10 mouse cellular contexts compared by ENCODE assay signal in genomic region chr14:52315283-52315780, GRCm38 (mm10). TPM values are rescaled to one million over a fixed set of nuclear protein-coding genes. Genes with fewer than 3 reads are reported as not detected.
DNase-seq lines count a peak whose midpoint lies in the region; ATAC-seq and TF ChIP-seq lines count a peak whose summit lies in the region.
"Had no signal": no experiment of that assay in that cellular context is flagged by ENCODE, and none has a peak within 500 bp of the region (broad histone marks: within the 10 kb centered on the region; RNA-seq: fewer than 3 reads in every experiment).

No protein-coding gene starts in this region.

- H3K4me3 ChIP-seq in heart, embryonic 14.5 days (ENCODE audit: control insufficient read depth in 1 of 2, insufficient read depth in 1 of 2, low read depth in 1 of 2, low read length in 2 of 2) = peak overlapping the region; percentile 81 to 89
- peak overlapping the region; percentile 74 for H3K4me3 ChIP-seq in G1E (ENCODE audit: low read depth, low read length)
- H3K4me3 ChIP-seq in heart, embryonic 16.5 days (ENCODE audit: low read length) = peak overlapping the region; percentile 94

- no peak for DNase-seq in heart, adult 8-10 months (ENCODE audit: low spot score)
- DNase-seq in G1E (ENCODE audit: low spot score) = no peak
- DNase-seq in gastrocnemius, postnatal 36 days = no peak
- DNase-seq in right cerebral cortex, adult 2 months (ENCODE audit: low spot score in 2 of 2) = no peak
- no peak for DNase-seq in right cerebral cortex, adult 18-20 months

- H3K9ac ChIP-seq in heart, embryonic 14.5 days (ENCODE audit: low read length) = peak overlapping the region; percentile 92
- peak overlapping the region; percentile 91 for H3K9ac ChIP-seq in heart, embryonic 16.5 days (ENCODE audit: low read length)

- no peaks in the 10 kb centered on the region for H3K9me3 ChIP-seq in heart, embryonic 14.5 days (ENCODE audit: control insufficient read depth, low read length)
- no peaks in the 10 kb centered on the region; the same call in 1 of the 2 replicates for H3K9me3 ChIP-seq in G1E (replicated peaks)
- H3K9me3 ChIP-seq in heart, embryonic 16.5 days (replicated peaks; ENCODE audit: control insufficient read depth, low read length) = no peaks in the 10 kb centered on the region; the same call in 1 of the 2 replicates

- no peak for ATAC-seq in heart, embryonic 14.5 days (ENCODE audit: insufficient number of reproducible peaks, insufficient read depth, low FRiP score, low read depth)
- ATAC-seq in G1E (ENCODE audit: extremely low read depth, insufficient number of reproducible peaks, low FRiP score, poor library complexity, severe bottlenecking) = no peak
- no peak for ATAC-seq in heart, embryonic 16.5 days (replicated peaks; ENCODE audit: extremely low read depth, insufficient read depth, low FRiP score)
- ATAC-seq in megakaryocyte-erythroid progenitor cell, adult 5-6 weeks (replicated peaks; ENCODE audit: low FRiP score, low TSS enrichment, poor library complexity, severe bottlenecking) = peak; percentile 3; the same call in 1 of the 2 replicates

- peaks cover 8 to 17% of the 10 kb centered on the region in 2 experiments; a peak in 3 of 4 replicates for H3K4me1 ChIP-seq in heart, embryonic 14.5 days (ENCODE audit: control insufficient read depth in 2 of 2, insufficient read depth in 2 of 2, low read length in 2 of 2)
- H3K4me1 ChIP-seq in G1E (ENCODE audit: insufficient read depth, low read depth, low read length) = peaks cover 29% of the 10 kb centered on the region
- H3K4me1 ChIP-seq in heart, embryonic 16.5 days (ENCODE audit: control insufficient read depth, insufficient read depth, low read length) = peaks cover 9% of the 10 kb centered on the region

- intact Hi-C loops in gastrocnemius, postnatal 36 days (cut with DNase I) = loop anchor here (10.0 kb wide), 1 partner anchor 431 kb away; the partner anchor contains the start of gene Mettl17

- WGBS in heart, embryonic 14.5 days = 1% methylated on average over 17 of the region's 17 CpGs
- WGBS in heart, embryonic 16.5 days = 7% methylated on average over 17 of the region's 17 CpGs

- peak overlapping the region; percentile 93 for H3K4me2 ChIP-seq in heart, embryonic 14.5 days (ENCODE audit: low read length)
- peak overlapping the region; percentile 91 for H3K4me2 ChIP-seq in heart, embryonic 16.5 days (ENCODE audit: low read depth, low read length)

- H3K27ac ChIP-seq in heart, embryonic 14.5 days (replicated peaks in 1 of 2; ENCODE audit: control insufficient read depth in 1 of 2, insufficient read depth in 1 of 2, low read depth in 2 of 2, low read length in 2 of 2) = peak overlapping the region; percentile 80 to 81; a peak in 3 of 4 replicates
- no peak overlapping the region for H3K27ac ChIP-seq in heart, embryonic 16.5 days (ENCODE audit: low read length)

- no peak for TF ChIP-seq CTCF in G1E (IDR thresholded peaks at IDR 0.05; ENCODE audit: low read depth, low read length)

- H3K27me3 ChIP-seq in heart, embryonic 14.5 days (ENCODE audit: control insufficient read depth, insufficient read depth, low read length) = no peaks in the 10 kb centered on the region
- H3K27me3 ChIP-seq in G1E (ENCODE audit: insufficient read depth, low read length) = peaks cover 49% of the 10 kb centered on the region
- H3K27me3 ChIP-seq in heart, embryonic 16.5 days (ENCODE audit: control insufficient read depth, insufficient read depth, low read length) = no peaks in the 10 kb centered on the region
- H3K27me3 ChIP-seq: Patski had no signal

- H3K36me3 ChIP-seq in heart, embryonic 14.5 days (ENCODE audit: control insufficient read depth, insufficient read depth, low read length) = peaks cover 35% of the 10 kb centered on the region
- peaks cover 28% of the 10 kb centered on the region for H3K36me3 ChIP-seq in G1E (replicated peaks)
- peaks cover 23% of the 10 kb centered on the region for H3K36me3 ChIP-seq in heart, embryonic 16.5 days (ENCODE audit: control insufficient read depth, insufficient read depth)

RNA-seq across cellular contexts. Expression of gene Mettl3, which starts 10.4 kb away (rescaled TPM):
- 20.5 and 24.1 TPM in 2 replicates for polyA plus RNA-seq in heart, embryonic 14.5 days (2014; fragmentation: Nextera tagmentation; extraction: Ambion mirVana)
- 10 to 100 TPM; 13.9 to 19.3 (median 16.3) TPM for total RNA-seq in heart, adult 8-10 months (2022)
- 71.6 and 74.2 TPM in 2 replicates for total RNA-seq in G1E (2014; fragmentation: Nextera tagmentation)
- total RNA-seq in G1E (2017) = 95.9 and 98.6 TPM in 2 replicates
- 10.4 and 16.5 TPM in 2 replicates for polyA plus RNA-seq in G1E (2012)
- polyA plus RNA-seq in heart, embryonic 16.5 days (2015; fragmentation: Nextera tagmentation; extraction: Ambion mirVana) = 28.1 and 28.7 TPM in 2 replicates
- total RNA-seq in megakaryocyte-erythroid progenitor cell, adult 5-6 weeks (2014; fragmentation: Nextera tagmentation) = 99.9 and 106 TPM in 2 replicates
- total RNA-seq in megakaryocyte-erythroid progenitor cell, adult 5-6 weeks (2017) = 80.9 and 82.8 TPM in 2 replicates
- 10 to 100 TPM; 11.4 to 14.2 TPM for total RNA-seq in gastrocnemius, postnatal 36 days (2021)

RNA-seq across cellular contexts. Expression of gene Sall2, which starts 13.2 kb away (rescaled TPM):
- 6.0 and 6.2 TPM in 2 replicates for polyA plus RNA-seq in heart, embryonic 14.5 days (2014; fragmentation: Nextera tagmentation; extraction: Ambion mirVana)
- total RNA-seq in heart, adult 8-10 months (2022) = 1 to 10 TPM; 1.4 to 1.6 (median 1.4) TPM
- total RNA-seq in G1E (2014; fragmentation: Nextera tagmentation) = 7.8 TPM in 2 replicates
- 2.3 and 2.8 TPM in 2 replicates for total RNA-seq in G1E (2017)
- polyA plus RNA-seq in G1E (2012) = 4.7 and 5.2 TPM in 2 replicates
- polyA plus RNA-seq in heart, embryonic 16.5 days (2015; fragmentation: Nextera tagmentation; extraction: Ambion mirVana) = 5.1 and 5.6 TPM in 2 replicates
- total RNA-seq in megakaryocyte-erythroid progenitor cell, adult 5-6 weeks (2014; fragmentation: Nextera tagmentation) = 0.54 and 1.5 TPM in 2 replicates
- 1.4 TPM in 1 of 2 replicates, not detected in the other for total RNA-seq in megakaryocyte-erythroid progenitor cell, adult 5-6 weeks (2017)
- total RNA-seq in gastrocnemius, postnatal 36 days (2021) = under 1 TPM; 0.56 to 0.79 TPM

RNA-seq across cellular contexts. Expression of gene Rab2b, which starts 36.0 kb away (rescaled TPM):
- polyA plus RNA-seq in heart, embryonic 14.5 days (2014; fragmentation: Nextera tagmentation; extraction: Ambion mirVana) = 16.4 and 16.8 TPM in 2 replicates
- 1 to 10 TPM; 3.8 to 5.6 (median 5.4) TPM for total RNA-seq in heart, adult 8-10 months (2022)
- total RNA-seq in G1E (2014; fragmentation: Nextera tagmentation) (31.2 and 33.2 TPM in 2 replicates), G1E (2017) (13.8 and 14.9 TPM in 2 replicates)
- 0.62 and 0.91 TPM in 2 replicates for polyA plus RNA-seq in G1E (2012)
- polyA plus RNA-seq in heart, embryonic 16.5 days (2015; fragmentation: Nextera tagmentation; extraction: Ambion mirVana) = 15.5 and 16.5 TPM in 2 replicates
- 5.3 and 6.9 TPM in 2 replicates for total RNA-seq in megakaryocyte-erythroid progenitor cell, adult 5-6 weeks (2014; fragmentation: Nextera tagmentation)
- total RNA-seq in megakaryocyte-erythroid progenitor cell, adult 5-6 weeks (2017) = 4.8 and 14.1 TPM in 2 replicates
- total RNA-seq in gastrocnemius, postnatal 36 days (2021) = 1 to 10 TPM; 2.0 to 3.0 TPM

RNA-seq across cellular contexts. Expression of gene Tox4, which starts 36.4 kb away (rescaled TPM):
- polyA plus RNA-seq in heart, embryonic 14.5 days (2014; fragmentation: Nextera tagmentation; extraction: Ambion mirVana) = 39.2 and 39.7 TPM in 2 replicates
- 10 to 100 TPM; 32.9 to 37.8 (median 34.8) TPM for total RNA-seq in heart, adult 8-10 months (2022)
- total RNA-seq in G1E (2014; fragmentation: Nextera tagmentation) (42.4 and 49.2 TPM in 2 replicates), G1E (2017) (42.9 and 43.0 TPM in 2 replicates)
- polyA plus RNA-seq in G1E (2012) = 33.1 and 37.2 TPM in 2 replicates
- polyA plus RNA-seq in heart, embryonic 16.5 days (2015; fragmentation: Nextera tagmentation; extraction: Ambion mirVana) = 28.8 and 33.7 TPM in 2 replicates
- total RNA-seq in megakaryocyte-erythroid progenitor cell, adult 5-6 weeks (2014; fragmentation: Nextera tagmentation) = 24.9 and 26.9 TPM in 2 replicates
- total RNA-seq in megakaryocyte-erythroid progenitor cell, adult 5-6 weeks (2017) = 29.7 and 32.5 TPM in 2 replicates
- 10 to 100 TPM; 43.5 to 46.1 TPM for total RNA-seq in gastrocnemius, postnatal 36 days (2021)

RNA-seq across cellular contexts. Expression of gene Olfr1513, which starts 40.9 kb away (rescaled TPM):
- not detected in 2 replicates for polyA plus RNA-seq in heart, embryonic 14.5 days (2014; fragmentation: Nextera tagmentation; extraction: Ambion mirVana)
- total RNA-seq in heart, adult 8-10 months (2022) = not detected
- total RNA-seq in G1E (2014; fragmentation: Nextera tagmentation) (not detected in 2 replicates), G1E (2017) (0.05 and 0.06 TPM in 2 replicates)
- not detected in 2 replicates for polyA plus RNA-seq in G1E (2012)
- polyA plus RNA-seq in heart, embryonic 16.5 days (2015; fragmentation: Nextera tagmentation; extraction: Ambion mirVana) = not detected in 2 replicates
- not detected in 2 replicates for total RNA-seq in megakaryocyte-erythroid progenitor cell, adult 5-6 weeks (2014; fragmentation: Nextera tagmentation)
- not detected in 2 replicates for total RNA-seq in megakaryocyte-erythroid progenitor cell, adult 5-6 weeks (2017)
- total RNA-seq in gastrocnemius, postnatal 36 days (2021) = not detected
- polyA plus RNA-seq: gonadal fat pad, adult 2 months; Patski had no signal
